Mouse (Mus musculus) kidney, adult 2 months (tissue): Measurements from ENCODE around the gene Dstn.

Experiments
- CTCF ChIP-seq: fragments of 200-500 bp; conservative IDR thresholded peaks from 2 replicates; pipeline ENCODE4 v1.5.1; 2011; ENCODE audit warnings: low read depth, mild to moderate bottlenecking, control low read depth, low read length, moderate library complexity, mixed read lengths; ENCODE audit not compliant: insufficient read depth, insufficient read length
- POLR2A ChIP-seq: fragments of 200-500 bp; IDR thresholded peaks from one replicate; pipeline ENCODE4 v1.6.1; 2011; ENCODE audit warnings: low read depth, low read length, control low read depth

DNA sequence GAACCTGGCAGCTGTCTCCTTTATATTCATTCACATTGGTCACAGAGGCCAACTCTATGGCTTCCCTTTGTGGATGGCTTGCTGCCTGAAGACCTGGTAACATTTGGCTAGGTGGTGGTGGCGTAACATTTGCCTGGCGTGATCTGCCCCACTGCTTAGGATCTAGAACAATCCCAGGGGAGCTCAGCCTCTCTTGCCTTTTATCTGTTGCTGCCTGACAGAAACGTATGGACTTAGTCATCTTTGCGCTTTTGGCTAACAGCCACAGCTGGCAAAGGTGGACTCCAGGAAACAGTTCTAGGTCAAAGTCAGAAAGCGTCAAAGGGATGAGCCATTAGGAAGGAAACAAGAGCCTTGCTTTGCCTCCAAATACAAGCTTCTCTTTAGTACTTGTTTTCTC is 10.2 kb upstream of the Dstn start:
- TF ChIP-seq CTCF (no peak), POLR2A (no peak)
